Comparison of ENCODE assay signal across 25 mouse cellular contexts in genomic region chr3:107835301-107835700, GRCm38 (mm10). TPM values are rescaled to one million over a fixed set of nuclear protein-coding genes. Genes with fewer than 3 reads are reported as not detected.
"Had no signal": no experiment of that assay in that cellular context is flagged by ENCODE, and none has a peak within 500 bp of the region (broad histone marks: within the 10 kb centered on the region; RNA-seq: fewer than 3 reads in every experiment).

No protein-coding gene starts in this region.

- ATAC-seq: liver, embryonic 12.5 days; midbrain, embryonic 13.5 days had no signal

- H3K4me1 ChIP-seq: stomach, embryonic 15.5 days had no signal

- H3K27me3 ChIP-seq: limb, embryonic 13.5 days; liver, embryonic 15.5 days; lung, embryonic 15.5 days; midbrain, embryonic 13.5 days; stomach, embryonic 15.5 days had no signal

- H3K4me2 ChIP-seq: limb, embryonic 13.5 days; liver, embryonic 12.5 days; liver, embryonic 15.5 days; lung, embryonic 15.5 days; midbrain, embryonic 13.5 days; stomach, embryonic 15.5 days had no signal

- H3K4me3 ChIP-seq: limb, embryonic 10.5 days; limb, embryonic 13.5 days; liver, embryonic 12.5 days; liver, embryonic 15.5 days; lung, embryonic 15.5 days; megakaryocyte, embryonic 14.5 days; midbrain, embryonic 10.5 days; midbrain, embryonic 13.5 days; stomach, embryonic 15.5 days had no signal

- H3K36me3 ChIP-seq: limb, embryonic 10.5 days; limb, embryonic 13.5 days; liver, embryonic 12.5 days; liver, embryonic 15.5 days; lung, embryonic 15.5 days; midbrain, embryonic 10.5 days; midbrain, embryonic 13.5 days; stomach, embryonic 15.5 days had no signal

- H3K9ac ChIP-seq: limb, embryonic 13.5 days; liver, embryonic 12.5 days; liver, embryonic 15.5 days; lung, embryonic 15.5 days; midbrain, embryonic 13.5 days; stomach, embryonic 15.5 days had no signal

- DNase-seq: kidney, adult 18-20 months; kidney, adult 9 months; kidney, postnatal 14 days; kidney, postnatal 4 days; liver; lung, adult 18-20 months; lung, postnatal 10 days; lung, postnatal 36 days; right cerebral cortex, postnatal 14 days; spleen, adult 18-20 months; thymus, adult 18-20 months; thymus, postnatal 14 days; thymus, postnatal 4 days had no signal

- H3K9me3 ChIP-seq: limb, embryonic 10.5 days; limb, embryonic 13.5 days; liver, embryonic 12.5 days; liver, embryonic 15.5 days; lung, embryonic 15.5 days; midbrain, embryonic 10.5 days; midbrain, embryonic 13.5 days; stomach, embryonic 15.5 days had no signal

- H3K27ac ChIP-seq: limb, embryonic 13.5 days; liver, embryonic 12.5 days; liver, embryonic 15.5 days; lung, embryonic 15.5 days; stomach, embryonic 15.5 days had no signal

RNA-seq across cellular contexts. Expression of gene Eps8l3, which starts 41.7 kb away (rescaled TPM):
- polyA plus RNA-seq: kidney, embryonic 16.5 days; limb, embryonic 10.5 days; liver, embryonic 12.5 days; liver, embryonic 15.5 days; lung, embryonic 15.5 days; midbrain, embryonic 10.5 days; midbrain, embryonic 13.5 days; midbrain, postnatal 0 days; neural tube, embryonic 14.5 days had no signal
